Comparison of ENCODE assay signal across 10 mouse cellular contexts in genomic region chr7:16858336-16858735, GRCm38 (mm10). TPM values are rescaled to one million over a fixed set of nuclear protein-coding genes. Genes with fewer than 3 reads are reported as not detected.
DNase-seq lines count a peak whose midpoint lies in the region; ATAC-seq and TF ChIP-seq lines count a peak whose summit lies in the region.
"Had no signal": no experiment of that assay in that cellular context is flagged by ENCODE, and none has a peak within 500 bp of the region (broad histone marks: within the 10 kb centered on the region; RNA-seq: fewer than 3 reads in every experiment).

No protein-coding gene starts in this region.

- H3K9ac ChIP-seq in forebrain, embryonic 14.5 days (ENCODE audit: low read length): no peak overlapping the region
- no peak overlapping the region for H3K9ac ChIP-seq in lung, embryonic 14.5 days
- H3K9ac ChIP-seq: heart, embryonic 13.5 days had no signal

- peaks cover 7% of the 10 kb centered on the region; the same call in 1 of the 2 replicates for H3K4me1 ChIP-seq in testis, adult 2 months (ENCODE audit: control insufficient read depth, insufficient read depth, low read length)
- H3K4me1 ChIP-seq in forebrain, embryonic 14.5 days (ENCODE audit: control insufficient read depth, insufficient read depth, low read length): no peaks in the 10 kb centered on the region
- H3K4me1 ChIP-seq in lung, embryonic 14.5 days (ENCODE audit: insufficient read depth): no peaks in the 10 kb centered on the region
- H3K4me1 ChIP-seq: heart, embryonic 13.5 days had no signal

- no peak overlapping the region for H3K27ac ChIP-seq in testis, adult 2 months (ENCODE audit: control insufficient read depth, insufficient read depth, low read depth, low read length)
- no peak overlapping the region for H3K27ac ChIP-seq in forebrain, embryonic 14.5 days (ENCODE audit: low read depth, low read length)
- no peak overlapping the region for H3K27ac ChIP-seq in lung, embryonic 14.5 days (ENCODE audit: low read depth)
- H3K27ac ChIP-seq: heart, embryonic 13.5 days had no signal

- TF ChIP-seq POLR2A in testis, adult 2 months (IDR thresholded peaks at IDR 0.05; ENCODE audit: control insufficient read depth, low read depth, low read length): no peak

- DNase-seq in cerebellum, adult 8-10 months: peak; percentile 56
- no peak for DNase-seq in cerebellum, adult 11-12 months
- no peak for DNase-seq in testis, postnatal 14 days (ENCODE audit: low spot score)
- peak; percentile 41 for DNase-seq in forebrain, embryonic 14.5 days (ENCODE audit: low spot score)
- DNase-seq in lung, embryonic 14.5 days: peak; percentile 54
- peak; percentile 51 to 85 for DNase-seq in spleen, postnatal 4 days (ENCODE audit: low spot score in 2 of 2)
- DNase-seq in layer of hippocampus, adult 8-10 months (ENCODE audit: low spot score in 2 of 2): no peak

- H3K36me3 ChIP-seq in testis, adult 2 months (ENCODE audit: control insufficient read depth, insufficient read depth, low read length): no peaks in the 10 kb centered on the region
- H3K36me3 ChIP-seq in forebrain, embryonic 14.5 days (ENCODE audit: control insufficient read depth, insufficient read depth, low read length): peaks cover 44% of the 10 kb centered on the region
- H3K36me3 ChIP-seq in lung, embryonic 14.5 days (ENCODE audit: insufficient read depth): peaks cover 61% of the 10 kb centered on the region

- no peak for ATAC-seq in forebrain, embryonic 14.5 days
- ATAC-seq in lung, embryonic 14.5 days (ENCODE audit: insufficient read depth): no peak

- no peaks in the 10 kb centered on the region for H3K27me3 ChIP-seq in testis, adult 2 months (ENCODE audit: control insufficient read depth, insufficient read depth, low read length)
- no peaks in the 10 kb centered on the region for H3K27me3 ChIP-seq in forebrain, embryonic 14.5 days (replicated peaks; ENCODE audit: control insufficient read depth, insufficient read depth, low read length)
- H3K27me3 ChIP-seq in lung, embryonic 14.5 days (ENCODE audit: insufficient read depth, low read length): no peaks in the 10 kb centered on the region
- H3K27me3 ChIP-seq: heart, embryonic 13.5 days had no signal

- peak overlapping the region; percentile 33; the same call in 1 of the 2 replicates for H3K4me3 ChIP-seq in testis, adult 2 months (ENCODE audit: control insufficient read depth, low read depth, low read length)
- H3K4me3 ChIP-seq in forebrain, embryonic 14.5 days (ENCODE audit: low read depth, low read length): no peak overlapping the region
- H3K4me3 ChIP-seq in lung, embryonic 14.5 days (ENCODE audit: low read depth, low read length): no peak overlapping the region
- H3K4me3 ChIP-seq: heart, embryonic 13.5 days had no signal

- WGBS in forebrain, embryonic 14.5 days: 18% methylated on average over 17 of the region's 17 CpGs
- WGBS in lung, embryonic 14.5 days: 23% methylated on average over 17 of the region's 17 CpGs

- no peak overlapping the region for H3K4me2 ChIP-seq in forebrain, embryonic 14.5 days (ENCODE audit: low read length)
- H3K4me2 ChIP-seq in lung, embryonic 14.5 days: no peak overlapping the region
- H3K4me2 ChIP-seq: heart, embryonic 13.5 days had no signal

- H3K9me3 ChIP-seq in forebrain, embryonic 14.5 days (replicated peaks; ENCODE audit: control insufficient read depth, low read length): no peaks in the 10 kb centered on the region
- no peaks in the 10 kb centered on the region for H3K9me3 ChIP-seq in lung, embryonic 14.5 days (ENCODE audit: low read depth, low read length)
- H3K9me3 ChIP-seq: G1E; heart, embryonic 13.5 days had no signal

- peak; percentile 55; the same call in 1 of the 2 replicates for TF ChIP-seq CTCF in testis, adult 2 months (IDR thresholded peaks at IDR 0.05; ENCODE audit: control insufficient read depth, insufficient read depth, insufficient replicate concordance, low read depth, low read length)
- TF ChIP-seq CTCF in lung, embryonic 14.5 days (IDR thresholded peaks at IDR 0.05; ENCODE audit: low read depth): peak; percentile 78

RNA-seq across cellular contexts. Expression of gene Prkd2, which starts 15.6 kb away (rescaled TPM):
- polyA plus RNA-seq in testis, adult 2 months (2012; rRNA removed): 2.8 and 4.5 TPM in 2 replicates
- 4.5 and 6.7 TPM in 2 replicates for polyA plus RNA-seq in forebrain, embryonic 14.5 days (2014; fragmentation: Nextera tagmentation; extraction: Ambion mirVana)
- polyA plus RNA-seq in lung, embryonic 14.5 days (2014; fragmentation: Nextera tagmentation; extraction: Ambion mirVana): 19.6 and 20.2 TPM in 2 replicates
- total RNA-seq in layer of hippocampus, adult 8-10 months (2022): 1 to 10 TPM; 5.6 to 7.8 (median 6.6) TPM

RNA-seq across cellular contexts. Expression of gene Dact3, which starts 16.8 kb away (rescaled TPM):
- polyA plus RNA-seq in testis, adult 2 months (2012; rRNA removed): 30.7 and 31.2 TPM in 2 replicates
- polyA plus RNA-seq in forebrain, embryonic 14.5 days (2014; fragmentation: Nextera tagmentation; extraction: Ambion mirVana): 3.5 and 4.4 TPM in 2 replicates
- polyA plus RNA-seq in lung, embryonic 14.5 days (2014; fragmentation: Nextera tagmentation; extraction: Ambion mirVana): 6.6 and 7.8 TPM in 2 replicates
- total RNA-seq in layer of hippocampus, adult 8-10 months (2022): 100 to 1,000 TPM; 142 to 151 (median 149) TPM

RNA-seq across cellular contexts. Expression of gene Gng8, which starts 33.2 kb away (rescaled TPM):
- polyA plus RNA-seq in testis, adult 2 months (2012; rRNA removed): 9.5 and 10.3 TPM in 2 replicates
- 9.8 and 11.0 TPM in 2 replicates for polyA plus RNA-seq in forebrain, embryonic 14.5 days (2014; fragmentation: Nextera tagmentation; extraction: Ambion mirVana)
- 10.8 and 11.1 TPM in 2 replicates for polyA plus RNA-seq in lung, embryonic 14.5 days (2014; fragmentation: Nextera tagmentation; extraction: Ambion mirVana)
- 1 to 10 TPM; 1.3 to 3.4 (median 2.5) TPM for total RNA-seq in layer of hippocampus, adult 8-10 months (2022)
- total RNA-seq: G1E had no signal
- polyA plus RNA-seq: G1E had no signal

RNA-seq across cellular contexts. Expression of gene Fkrp, which starts 41.8 kb away (rescaled TPM):
- polyA plus RNA-seq in testis, adult 2 months (2012; rRNA removed): 3.4 and 3.6 TPM in 2 replicates
- 26.4 and 30.3 TPM in 2 replicates for polyA plus RNA-seq in forebrain, embryonic 14.5 days (2014; fragmentation: Nextera tagmentation; extraction: Ambion mirVana)
- 27.7 and 31.9 TPM in 2 replicates for polyA plus RNA-seq in lung, embryonic 14.5 days (2014; fragmentation: Nextera tagmentation; extraction: Ambion mirVana)
- total RNA-seq in layer of hippocampus, adult 8-10 months (2022): 10 to 100 TPM; 45.2 to 50.7 (median 45.8) TPM

RNA-seq across cellular contexts. Expression of gene Strn4, which starts 42.6 kb away (rescaled TPM):
- polyA plus RNA-seq in testis, adult 2 months (2012; rRNA removed): 130 and 147 TPM in 2 replicates
- polyA plus RNA-seq in forebrain, embryonic 14.5 days (2014; fragmentation: Nextera tagmentation; extraction: Ambion mirVana): 175 and 186 TPM in 2 replicates
- 117 and 134 TPM in 2 replicates for polyA plus RNA-seq in lung, embryonic 14.5 days (2014; fragmentation: Nextera tagmentation; extraction: Ambion mirVana)
- total RNA-seq in layer of hippocampus, adult 8-10 months (2022): 100 to 1,000 TPM; 261 to 298 (median 279) TPM

Comparison
In these comparisons a context has a peak if more than half of its experiments do, and no peak if none do; other contexts are left out.
1. DNase-seq: peak in cerebellum, adult 8-10 months (single experiment), forebrain, embryonic 14.5 days (single experiment), lung, embryonic 14.5 days (single experiment) and spleen, postnatal 4 days (2 of 2); none in cerebellum, adult 11-12 months (single experiment), testis, postnatal 14 days (single experiment) and layer of hippocampus, adult 8-10 months (0 of 2).